Comparison of ENCODE assay signal across 19 mouse cellular contexts in genomic region chr6:83049367-83049766, GRCm38 (mm10).
"Had no signal": no experiment of that assay in that cellular context is flagged by ENCODE, and none has a peak within 500 bp of the region (broad histone marks: within the 10 kb centered on the region; RNA-seq: fewer than 3 reads in every experiment).

No protein-coding gene starts in this region.

- DNase-seq: gastrocnemius, postnatal 14 days; gastrocnemius, postnatal 36 days; heart, adult 11 months; heart, adult 2 months; heart, postnatal 10 days; kidney, adult 11 months; kidney, adult 2 months; kidney, adult 9 months; kidney, postnatal 14 days; kidney, postnatal 36 days had no signal

- H3K27ac ChIP-seq: heart, adult 2 months; hindbrain, embryonic 13.5 days; hindbrain, embryonic 15.5 days; hindbrain, postnatal 0 days; kidney, embryonic 15.5 days; kidney, postnatal 0 days; limb, embryonic 10.5 days; limb, embryonic 12.5 days had no signal

- H3K9ac ChIP-seq: heart, embryonic 12.5 days; hindbrain, embryonic 13.5 days; hindbrain, embryonic 15.5 days; kidney, embryonic 15.5 days; limb, embryonic 12.5 days had no signal

- H3K9me3 ChIP-seq: heart, embryonic 12.5 days; hindbrain, embryonic 13.5 days; hindbrain, embryonic 15.5 days; kidney, embryonic 15.5 days; limb, embryonic 10.5 days; limb, embryonic 12.5 days had no signal

- H3K4me2 ChIP-seq: heart, embryonic 12.5 days; hindbrain, embryonic 13.5 days; hindbrain, embryonic 15.5 days; kidney, embryonic 15.5 days; limb, embryonic 12.5 days had no signal

- H3K4me3 ChIP-seq: heart, adult 2 months; heart, embryonic 12.5 days; hindbrain, embryonic 13.5 days; hindbrain, embryonic 15.5 days; kidney, embryonic 15.5 days; limb, embryonic 10.5 days; limb, embryonic 12.5 days had no signal

- ATAC-seq: hindbrain, postnatal 0 days; intestine, embryonic 16.5 days had no signal

- H3K36me3 ChIP-seq: hindbrain, embryonic 15.5 days had no signal

- H3K27me3 ChIP-seq: hindbrain, embryonic 13.5 days; hindbrain, embryonic 15.5 days; kidney, embryonic 15.5 days; limb, embryonic 12.5 days had no signal
